8 mouse cellular contexts compared by ENCODE assay signal in the genomic region with DNA sequence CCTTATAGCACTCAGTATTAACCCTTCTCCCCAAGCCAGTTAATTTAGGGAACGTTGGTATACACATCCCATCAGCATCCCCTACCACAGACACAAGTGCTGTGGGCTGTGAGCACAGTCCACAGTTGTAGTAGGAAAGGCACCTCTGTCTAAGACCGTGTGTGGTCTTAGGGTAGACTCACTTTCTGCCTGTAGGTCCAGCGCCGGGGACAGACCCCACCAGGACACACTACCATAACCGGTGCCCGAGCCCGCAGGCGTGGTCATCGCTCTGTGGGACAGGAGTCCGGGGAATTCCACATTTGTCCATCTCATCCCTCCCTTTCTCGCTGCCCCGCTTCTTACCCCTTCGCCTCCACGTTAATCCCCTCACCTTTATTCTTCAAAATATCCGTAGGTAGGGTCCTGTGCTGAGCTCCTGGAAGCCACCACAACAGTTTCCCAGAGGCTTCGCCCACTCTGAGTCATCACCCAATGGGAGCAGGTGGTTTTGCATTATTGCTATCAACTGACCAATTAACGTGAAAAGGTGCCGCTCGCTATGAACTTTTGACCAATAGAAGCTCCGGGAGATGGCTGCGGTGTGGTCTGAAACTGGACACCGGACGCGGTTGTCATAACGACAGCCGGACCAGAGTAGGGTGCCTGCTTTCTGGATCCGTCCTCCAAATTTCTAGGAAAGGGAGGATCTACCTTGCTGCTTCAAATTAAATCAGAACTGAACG. TPM values are rescaled to one million over a fixed set of nuclear protein-coding genes. Genes with fewer than 3 reads are reported as not detected.
DNase-seq lines count a peak whose midpoint lies in the region; ATAC-seq and TF ChIP-seq lines count a peak whose summit lies in the region.

Gene Dnaaf3, minus strand, starts transcription at position 449 of the 725 bp plus-strand sequence.

- no peak for TF ChIP-seq CTCF in kidney, postnatal 0 days (IDR thresholded peaks at IDR 0.05; ENCODE audit: low read depth)

- peak; percentile 89 for ATAC-seq in embryonic facial prominence, embryonic 11.5 days (replicated peaks; ENCODE audit: insufficient number of reproducible peaks, low FRiP score, low TSS enrichment, low read depth)
- ATAC-seq in heart, embryonic 14.5 days (ENCODE audit: insufficient number of reproducible peaks, insufficient read depth, low FRiP score, low read depth), result peak; percentile 86
- peak; percentile 98 for ATAC-seq in kidney, postnatal 0 days (replicated peaks; ENCODE audit: low FRiP score, low read depth)

- H3K9me3 ChIP-seq in embryonic facial prominence, embryonic 11.5 days (replicated peaks; ENCODE audit: control insufficient read depth, low read length), result no peaks in the 10 kb centered on the region
- H3K9me3 ChIP-seq in heart, embryonic 14.5 days (ENCODE audit: control insufficient read depth, low read length), result no peaks in the 10 kb centered on the region
- H3K9me3 ChIP-seq in kidney, postnatal 0 days (replicated peaks; ENCODE audit: low read length), result no peaks in the 10 kb centered on the region

- H3K4me3 ChIP-seq in embryonic facial prominence, embryonic 11.5 days (ENCODE audit: low read depth, low read length), result peak within 1 kb of the TSS; percentile 33
- peak within 1 kb of the TSS; percentile 34 to 49 for H3K4me3 ChIP-seq in heart, embryonic 14.5 days (ENCODE audit: control insufficient read depth in 1 of 2, insufficient read depth in 1 of 2, low read depth in 1 of 2, low read length in 2 of 2)
- H3K4me3 ChIP-seq in kidney, postnatal 0 days (replicated peaks; ENCODE audit: low read depth, low read length), result peak within 1 kb of the TSS; percentile 35

- H3K27me3 ChIP-seq in embryonic facial prominence, embryonic 11.5 days (ENCODE audit: control insufficient read depth, insufficient read depth, low read length), result no peaks in the 10 kb centered on the region
- 0 out of 2 replicates have a peak, but pooled peaks cover 2% of the 10 kb centered on the region for H3K27me3 ChIP-seq in heart, embryonic 14.5 days (ENCODE audit: control insufficient read depth, insufficient read depth, low read length)
- no peaks in the 10 kb centered on the region for H3K27me3 ChIP-seq in kidney, postnatal 0 days (ENCODE audit: insufficient read depth, low read length)

- H3K4me1 ChIP-seq in embryonic facial prominence, embryonic 11.5 days (ENCODE audit: control insufficient read depth, insufficient read depth, low read length), result no peaks in the 10 kb centered on the region
- H3K4me1 ChIP-seq in heart, embryonic 14.5 days (ENCODE audit: control insufficient read depth in 2 of 2, insufficient read depth in 2 of 2, low read length in 2 of 2), result peaks cover 0 to 5% of the 10 kb centered on the region in 2 experiments; a peak in 1 of 4 replicates
- peaks cover 6% of the 10 kb centered on the region; the same call in 1 of the 2 replicates for H3K4me1 ChIP-seq in kidney, postnatal 0 days (replicated peaks; ENCODE audit: insufficient read depth, low read length)

- peak within 1 kb of the TSS; percentile 25; the same call in 1 of the 2 replicates for H3K9ac ChIP-seq in embryonic facial prominence, embryonic 11.5 days (replicated peaks; ENCODE audit: low read length)
- H3K9ac ChIP-seq in heart, embryonic 14.5 days (ENCODE audit: low read length), result peak within 1 kb of the TSS; percentile 28; the same call in 1 of the 2 replicates
- H3K9ac ChIP-seq in kidney, postnatal 0 days (ENCODE audit: low read depth, low read length), result 0 out of 2 replicates have a peak within 1 kb of the TSS, but pooled peaks have one; percentile 28

- H3K27ac ChIP-seq in embryonic facial prominence, embryonic 11.5 days (replicated peaks; ENCODE audit: low read depth, low read length), result no peak within 1 kb of the TSS
- H3K27ac ChIP-seq in heart, embryonic 14.5 days (replicated peaks in 1 of 2; ENCODE audit: control insufficient read depth in 1 of 2, insufficient read depth in 1 of 2, low read depth in 2 of 2, low read length in 2 of 2), result no peak within 1 kb of the TSS
- H3K27ac ChIP-seq in kidney, postnatal 0 days, result no peak within 1 kb of the TSS

- no peaks in the 10 kb centered on the region for H3K36me3 ChIP-seq in embryonic facial prominence, embryonic 11.5 days (replicated peaks; ENCODE audit: control insufficient read depth, insufficient read depth, low read depth, low read length)
- H3K36me3 ChIP-seq in heart, embryonic 14.5 days (ENCODE audit: control insufficient read depth, insufficient read depth, low read length), result no peaks in the 10 kb centered on the region
- H3K36me3 ChIP-seq in kidney, postnatal 0 days (ENCODE audit: insufficient read depth, low read length), result no peaks in the 10 kb centered on the region

- H3K4me2 ChIP-seq in embryonic facial prominence, embryonic 11.5 days (ENCODE audit: low read depth, low read length), result peak within 1 kb of the TSS; percentile 51
- H3K4me2 ChIP-seq in heart, embryonic 14.5 days (ENCODE audit: low read length), result peak within 1 kb of the TSS; percentile 70
- peak within 1 kb of the TSS; percentile 62 for H3K4me2 ChIP-seq in kidney, postnatal 0 days (ENCODE audit: low read length)

- DNase-seq in ZHBTc4 (ENCODE audit: low read depth, low spot score), result peak; percentile 92
- peak; percentile 92 for DNase-seq in embryonic facial prominence, embryonic 11.5 days (ENCODE audit: low spot score)
- DNase-seq in kidney, postnatal 0 days (ENCODE audit: low spot score), result peak; percentile 97
- peak; percentile 81 for DNase-seq in lung, postnatal 25 days (ENCODE audit: low spot score)
- DNase-seq in retina, postnatal 1 day, result peak; percentile 94
- no peak for DNase-seq in layer of hippocampus, adult 8-10 months (ENCODE audit: low spot score in 2 of 2)
- DNase-seq in thymus, postnatal 0 days (ENCODE audit: low spot score), result no peak

- 3% methylated on average over 28 of the region's 28 CpGs for WGBS in embryonic facial prominence, embryonic 11.5 days
- WGBS in heart, embryonic 14.5 days, result 4% methylated on average over 28 of the region's 28 CpGs
- WGBS in kidney, postnatal 0 days, result 2% methylated on average over 28 of the region's 28 CpGs

RNA-seq across cellular contexts. Expression of gene Dnaaf3, which starts in this region (rescaled TPM):
- polyA plus RNA-seq in embryonic facial prominence, embryonic 11.5 days (2014; fragmentation: Nextera tagmentation; extraction: Ambion mirVana), result 1.0 and 1.6 TPM in 2 replicates
- polyA plus RNA-seq in heart, embryonic 14.5 days (2014; fragmentation: Nextera tagmentation; extraction: Ambion mirVana), result 0.15 and 0.51 TPM in 2 replicates
- polyA plus RNA-seq in kidney, postnatal 0 days (2015; fragmentation: Nextera tagmentation; extraction: Ambion mirVana), result 2.0 and 2.5 TPM in 2 replicates
- total RNA-seq in layer of hippocampus, adult 8-10 months (2022), result 1 to 10 TPM in 1 of 4 experiments, under 1 TPM in 2, not detected in 1; 0.77 to 1.6 (median 0.96) TPM
- polyA plus RNA-seq in thymus, postnatal 0 days (2015; fragmentation: Nextera tagmentation; extraction: Ambion mirVana), result 1.6 and 1.7 TPM in 2 replicates

Comparison
In these comparisons a context has a peak if more than half of its experiments do, and no peak if none do; other contexts are left out.
1. Peak in ATAC-seq, H3K4me3 ChIP-seq, H3K9ac ChIP-seq and H3K4me2 ChIP-seq in heart, embryonic 14.5 days; RNA of the gene not detected or under 1 TPM.
2. DNase-seq: peak in ZHBTc4 (single experiment), embryonic facial prominence, embryonic 11.5 days (single experiment), kidney, postnatal 0 days (single experiment), lung, postnatal 25 days (single experiment) and retina, postnatal 1 day (single experiment); none in layer of hippocampus, adult 8-10 months (0 of 2) and thymus, postnatal 0 days (single experiment).
3. Peak in every context shown above with its lines, with median percentiles within 50 percentile points of each other: ATAC-seq, H3K4me2 ChIP-seq, H3K4me3 ChIP-seq and H3K9ac ChIP-seq.